Mouse (Mus musculus) lung, adult 2 months (tissue): ENCODE data around the gene Tmem259.

Source experiments
- CTCF ChIP-seq: fragments of 200-500 bp; IDR thresholded peaks from 2 replicates; pipeline ENCODE4 v1.5.1; 2011; ENCODE audit warnings: mild to moderate bottlenecking, low read length, control low read depth; ENCODE audit not compliant: insufficient read depth
- POLR2A ChIP-seq: fragments of 200-500 bp; IDR thresholded peaks from 2 replicates; pipeline ENCODE4 v1.6.1; 2011; ENCODE audit warnings: low read depth, mild to moderate bottlenecking, control low read depth, low read length, borderline replicate concordance; ENCODE audit errors: extremely low read depth

DNA sequence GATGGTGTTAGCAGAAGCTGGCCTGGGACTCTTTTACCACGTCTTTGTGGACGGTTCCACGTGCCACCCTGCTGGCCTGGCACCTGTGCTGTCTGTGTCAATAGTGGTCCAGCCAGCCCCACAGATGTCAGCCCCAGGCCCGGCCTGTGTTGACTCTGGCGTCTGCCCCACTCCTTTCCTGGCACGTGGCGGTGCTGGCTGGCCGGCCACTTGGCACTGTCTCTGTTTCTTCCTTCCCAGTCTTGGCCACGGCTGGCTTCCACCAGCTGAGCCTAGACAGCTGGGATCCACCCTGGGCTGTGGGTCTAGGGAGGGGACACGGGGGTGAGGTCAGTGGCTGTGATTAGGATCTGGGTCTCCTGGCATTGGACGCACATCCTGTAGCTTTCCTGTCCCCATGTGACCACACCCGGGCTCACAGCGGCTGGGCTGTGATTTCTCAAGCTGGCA lies 49.8 kb downstream of the Tmem259 start:
- TF ChIP-seq CTCF (no peak), POLR2A (no peak)
